Mouse (Mus musculus): ENCODE results near the gene Mapkbp1.

DNA sequence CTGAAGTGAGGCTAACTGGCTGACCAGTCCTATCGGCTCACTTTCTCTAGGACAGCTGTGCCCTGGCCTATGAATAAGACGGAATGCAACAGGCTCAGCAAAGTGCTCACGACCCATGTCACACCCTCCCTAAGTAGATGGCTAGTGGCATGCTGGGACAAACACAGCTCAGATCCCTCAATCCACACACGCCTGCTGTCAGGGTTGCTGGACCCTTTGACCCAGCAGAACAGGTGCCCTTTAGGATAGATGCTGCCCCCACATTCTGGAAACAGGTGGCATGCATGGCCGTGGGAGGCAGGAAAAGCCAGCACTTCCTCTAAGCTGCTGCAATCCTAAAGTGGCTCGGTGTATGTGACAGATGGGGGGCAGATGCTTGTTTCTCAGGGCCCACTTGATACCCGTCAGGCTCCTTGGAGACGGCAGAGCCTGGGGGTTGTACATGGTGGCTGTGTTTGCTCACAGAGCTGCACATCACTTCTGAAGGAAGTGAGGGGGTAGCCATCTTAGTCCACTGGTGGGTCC lies 97.0 kb downstream of the Mapkbp1 start:
- TF ChIP-seq USF1 (IDR thresholded peaks at IDR 0.05; ENCODE audit: low read depth) (no peak), POLR2AphosphoS2 (IDR thresholded peaks at IDR 0.05; ENCODE audit: insufficient read length, low read depth) (no peak), POLR2A (IDR thresholded peaks at IDR 0.05; ENCODE audit: insufficient read length, low read depth) (no peak), SRF (IDR thresholded peaks at IDR 0.05; ENCODE audit: control insufficient read depth, insufficient read length, low read depth) (no peak), CEBPB (IDR thresholded peaks at IDR 0.05; ENCODE audit: insufficient read depth, poor library complexity, severe bottlenecking) (no peak), MYOG (IDR thresholded peaks at IDR 0.05; ENCODE audit: control insufficient read depth in 1 of 3, insufficient read depth in 1 of 3, insufficient read length in 2 of 3, low read depth in 2 of 3) (peak in 2 of 3 experiments; percentile 36 to 81), MAX (IDR thresholded peaks at IDR 0.05; ENCODE audit: low read depth) (no peak), E2F4 (IDR thresholded peaks at IDR 0.05; ENCODE audit: insufficient read depth) (no peak), TCF3 (IDR thresholded peaks at IDR 0.05; ENCODE audit: insufficient read length, low read depth) (peak; percentile 21), MYOD1 (IDR thresholded peaks at IDR 0.05; ENCODE audit: control insufficient read depth in 1 of 3, insufficient read length in 2 of 3, low read depth in 2 of 3) (peak in 2 of 3 experiments; percentile 79 to 95), TCF12 (IDR thresholded peaks at IDR 0.05; ENCODE audit: insufficient read depth, poor library complexity, severe bottlenecking) (peak; percentile 81), REST (IDR thresholded peaks at IDR 0.05; ENCODE audit: insufficient read depth, insufficient read length) (no peak)
